Mouse (Mus musculus): ENCODE data around the gene Zfp266. TPM values are rescaled to one million over a fixed set of nuclear protein-coding genes. Genes with fewer than 3 reads are reported as not detected.

Zfp266 gene
- polyA plus RNA-seq, 1 experiment from 2014 or later = 58.0 TPM

DNA sequence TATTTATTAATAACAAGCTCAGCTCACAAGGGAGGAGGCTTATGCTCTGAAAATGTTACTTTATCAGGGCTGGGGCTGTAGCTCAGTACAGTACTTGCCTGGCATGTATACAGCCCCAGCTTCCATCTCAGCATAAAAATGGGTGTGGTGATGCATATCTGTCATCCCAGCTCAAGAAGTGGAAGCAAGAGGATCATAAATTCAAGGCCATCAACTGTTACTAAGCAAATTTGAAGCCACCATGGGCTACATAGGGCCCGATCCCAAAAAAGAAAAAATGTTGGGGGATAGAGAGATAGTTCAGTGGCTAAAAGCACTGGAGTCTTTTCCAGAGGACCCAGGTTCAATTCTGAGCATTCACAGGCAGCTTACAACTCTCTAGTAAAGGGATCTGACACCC lies 44.6 kb downstream of the Zfp266 start:
- H3K9ac ChIP-seq (ENCODE audit: low read depth, low read length) = no peak overlapping the region
- H3K27me3 ChIP-seq (ENCODE audit: insufficient read depth, low read length) = no peaks in the 10 kb centered on the region
- 96% methylated on average over 1 of the region's 1 CpGs for WGBS
- no peaks in the 10 kb centered on the region for H3K4me1 ChIP-seq (replicated peaks; ENCODE audit: insufficient read depth, low read length)
- H3K36me3 ChIP-seq (ENCODE audit: insufficient read depth, low read length) = peaks cover 41% of the 10 kb centered on the region
- no peak for ATAC-seq (replicated peaks; ENCODE audit: low FRiP score, low read depth)
- no peak overlapping the region for H3K4me3 ChIP-seq (replicated peaks; ENCODE audit: low read depth, low read length)
- H3K4me2 ChIP-seq (ENCODE audit: low read length) = no peak overlapping the region
- H3K9me3 ChIP-seq (replicated peaks; ENCODE audit: low read length) = no peaks in the 10 kb centered on the region
- no peak for DNase-seq (ENCODE audit: low spot score)
- H3K27ac ChIP-seq = no peak overlapping the region
- no peak for TF ChIP-seq CTCF (IDR thresholded peaks at IDR 0.05; ENCODE audit: low read depth)

DNA sequence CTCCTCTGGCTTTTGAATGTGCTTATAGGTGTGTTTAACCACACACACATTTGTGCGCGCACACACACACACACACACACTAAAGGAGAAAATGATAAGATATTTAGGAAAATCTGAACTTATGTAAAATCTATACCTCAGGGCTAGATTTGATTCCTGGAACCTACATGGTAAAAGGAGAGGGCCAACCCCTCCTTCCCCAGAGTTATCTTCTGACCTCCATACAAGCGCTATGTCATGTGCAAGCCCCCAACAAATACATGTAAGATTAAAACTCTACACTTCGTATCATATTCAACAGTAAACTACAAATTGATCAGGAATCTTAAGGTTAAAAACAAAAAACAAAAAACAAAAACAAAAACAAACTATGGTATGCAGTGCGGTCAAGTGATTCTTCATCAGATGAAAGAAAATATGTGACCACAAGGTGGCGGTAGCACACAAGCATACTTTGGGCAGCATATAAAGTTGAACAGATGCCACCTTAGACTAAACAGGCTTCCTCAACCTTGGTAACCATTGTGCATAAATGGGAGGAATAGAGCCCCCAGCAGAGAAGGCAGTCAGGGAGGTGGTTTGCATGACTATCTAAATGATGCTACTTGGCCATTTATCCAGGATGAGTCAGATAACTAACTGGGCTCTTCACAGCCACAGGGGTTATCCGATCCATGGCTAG lies 54.3 kb downstream of the Zfp266 start:
- Histone ChIP-seq H3K4me1 (replicated peaks; ENCODE audit: insufficient read depth, low read length) (no peaks in the 10 kb centered on the region), H3K9ac (ENCODE audit: low read depth, low read length) (no peak overlapping the region), H3K9me3 (replicated peaks; ENCODE audit: low read length) (no peaks in the 10 kb centered on the region), H3K4me2 (ENCODE audit: low read length) (no peak overlapping the region), H3K36me3 (ENCODE audit: insufficient read depth, low read length) (peaks cover 29% of the 10 kb centered on the region), H3K4me3 (replicated peaks; ENCODE audit: low read depth, low read length) (no peak overlapping the region), H3K27me3 (ENCODE audit: insufficient read depth, low read length) (no peaks in the 10 kb centered on the region), H3K27ac (no peak overlapping the region)
- WGBS = 60% methylated on average over 7 of the region's 7 CpGs
- DNase-seq (ENCODE audit: low spot score) = peak; percentile 88
- ATAC-seq (replicated peaks; ENCODE audit: low FRiP score, low read depth) = no peak; the same call in 1 of the 2 replicates
- peak; percentile 90 for TF ChIP-seq CTCF (IDR thresholded peaks at IDR 0.05; ENCODE audit: low read depth)

DNA sequence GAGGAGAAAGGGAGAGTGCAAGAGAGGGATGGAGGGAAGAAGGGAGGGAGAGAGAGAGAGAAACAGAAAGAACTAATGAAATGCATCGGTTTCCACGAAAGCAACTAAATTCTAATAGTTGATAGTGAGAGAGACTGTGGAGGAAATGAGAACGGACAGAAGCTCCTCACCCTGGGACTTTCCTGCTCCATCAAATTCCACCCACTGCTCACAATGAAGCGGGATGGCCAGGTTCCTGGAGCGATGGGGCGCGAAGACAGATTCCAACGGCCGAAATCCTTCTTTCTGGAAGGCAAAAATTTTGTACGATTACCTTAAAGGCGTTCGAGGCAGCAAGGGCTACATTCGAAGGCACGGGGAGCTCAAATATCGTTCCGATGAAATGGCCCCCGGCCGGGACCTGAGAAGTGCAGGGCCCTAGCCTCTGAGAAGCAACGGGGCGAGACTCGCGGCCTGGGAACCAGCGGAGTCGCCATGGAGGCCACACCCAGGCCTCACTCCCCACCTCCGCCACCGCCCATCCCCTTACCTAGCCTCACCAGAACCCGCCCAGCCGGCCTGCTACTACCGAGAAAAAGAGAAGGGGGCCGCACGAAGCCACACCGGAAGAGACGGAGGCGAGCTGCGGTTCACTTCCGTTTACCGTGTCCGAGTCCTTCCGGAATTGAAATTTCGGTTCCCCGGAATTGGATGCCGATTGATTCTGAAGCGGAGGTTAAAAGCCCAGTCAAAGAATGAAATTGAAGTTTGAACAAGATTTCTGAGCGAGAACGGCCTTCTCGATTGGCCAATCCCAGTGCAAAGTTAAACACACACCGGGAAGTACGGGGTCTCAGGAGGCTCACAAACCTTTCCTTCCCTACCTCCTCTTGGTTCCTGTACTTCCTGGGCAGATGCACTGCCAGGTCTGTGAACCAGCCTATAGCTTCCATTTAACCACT lies 61.6 kb downstream of the Zfp266 start, which contains the start of gene Zfp26:
Zfp26 (minus strand) TSS at position 786 of the 941 bp plus-strand sequence.
- TF ChIP-seq CTCF (IDR thresholded peaks at IDR 0.05; ENCODE audit: low read depth) = no peak
- H3K4me2 ChIP-seq (ENCODE audit: low read length) = peak within 1 kb of the TSS; percentile 57
- H3K27ac ChIP-seq = peak within 1 kb of the TSS; percentile 94
- H3K4me1 ChIP-seq (replicated peaks; ENCODE audit: insufficient read depth, low read length) = no peaks in the 10 kb centered on the region
- under 1% methylated on average over 48 of the region's 48 CpGs for WGBS
- ATAC-seq (replicated peaks; ENCODE audit: low FRiP score, low read depth) (peak; percentile 92), DNase-seq (ENCODE audit: low spot score) (peak; percentile 90)
- H3K27me3 ChIP-seq (ENCODE audit: insufficient read depth, low read length) = no peaks in the 10 kb centered on the region
- H3K36me3 ChIP-seq (ENCODE audit: insufficient read depth, low read length) = peaks cover 11% of the 10 kb centered on the region; the same call in 1 of the 2 replicates
- H3K4me3 ChIP-seq (replicated peaks; ENCODE audit: low read depth, low read length) = peak within 1 kb of the TSS; percentile 60
- H3K9ac ChIP-seq (ENCODE audit: low read depth, low read length) = peak within 1 kb of the TSS; percentile 89
- no peaks in the 10 kb centered on the region for H3K9me3 ChIP-seq (replicated peaks; ENCODE audit: low read length)

DNA sequence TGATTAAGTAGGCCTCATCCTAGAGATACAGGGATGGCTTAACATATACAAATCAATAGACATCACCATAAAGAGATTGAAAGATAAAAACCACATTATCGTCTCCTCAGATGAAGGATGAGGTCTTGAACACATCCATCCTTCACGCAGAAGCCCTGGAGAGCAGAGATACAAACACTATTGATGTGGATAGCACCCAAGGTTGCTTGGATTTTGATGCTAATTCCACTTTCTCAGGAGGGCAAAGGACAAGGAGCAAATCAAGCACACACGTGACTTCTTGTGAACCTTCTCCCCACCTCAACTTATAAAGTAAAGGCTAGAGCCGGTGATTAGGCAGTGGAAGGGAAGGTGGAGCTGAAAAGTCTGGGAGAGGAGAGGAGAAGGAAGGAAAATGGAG lies 67.6 kb downstream of the Zfp266 start:
- H3K4me2 ChIP-seq (ENCODE audit: low read length) = no peak overlapping the region
- no peak for TF ChIP-seq CTCF (IDR thresholded peaks at IDR 0.05; ENCODE audit: low read depth)
- H3K4me3 ChIP-seq (replicated peaks; ENCODE audit: low read depth, low read length) = no peak overlapping the region
- H3K27ac ChIP-seq = no peak overlapping the region
- H3K36me3 ChIP-seq (ENCODE audit: insufficient read depth, low read length) = peaks cover 17% of the 10 kb centered on the region; the same call in 1 of the 2 replicates
- no peaks in the 10 kb centered on the region for H3K9me3 ChIP-seq (replicated peaks; ENCODE audit: low read length)
- no peaks in the 10 kb centered on the region for H3K4me1 ChIP-seq (replicated peaks; ENCODE audit: insufficient read depth, low read length)
- DNase-seq (ENCODE audit: low spot score) = no peak
- no peaks in the 10 kb centered on the region for H3K27me3 ChIP-seq (ENCODE audit: insufficient read depth, low read length)
- no peak for ATAC-seq (replicated peaks; ENCODE audit: low FRiP score, low read depth)
- WGBS = 88% methylated on average over 4 of the region's 4 CpGs
- no peak overlapping the region for H3K9ac ChIP-seq (ENCODE audit: low read depth, low read length)

DNA sequence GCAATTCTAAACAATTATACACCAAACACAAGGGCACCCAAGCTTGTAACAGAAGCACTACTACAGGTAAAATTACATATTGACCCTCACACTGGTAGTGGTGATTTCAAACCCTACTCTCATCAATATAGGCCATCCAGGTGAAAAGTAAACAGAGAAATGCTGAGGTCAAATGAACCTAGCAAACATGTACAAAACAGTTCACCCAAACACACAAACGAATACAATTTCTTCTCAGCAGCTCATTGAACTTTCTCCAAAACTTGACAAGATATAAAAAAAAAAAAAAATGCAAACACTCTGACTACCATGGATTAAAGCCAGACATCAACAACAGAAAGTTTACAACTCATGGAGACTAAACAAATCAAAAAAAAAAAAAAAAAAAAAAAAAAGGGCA lies 69.7 kb downstream of the Zfp266 start:
- no peaks in the 10 kb centered on the region for H3K27me3 ChIP-seq (ENCODE audit: insufficient read depth, low read length)
- no peak overlapping the region for H3K4me2 ChIP-seq (ENCODE audit: low read length)
- H3K9me3 ChIP-seq (replicated peaks; ENCODE audit: low read length) = no peaks in the 10 kb centered on the region
- no peak overlapping the region for H3K4me3 ChIP-seq (replicated peaks; ENCODE audit: low read depth, low read length)
- H3K27ac ChIP-seq = no peak overlapping the region
- H3K4me1 ChIP-seq (replicated peaks; ENCODE audit: insufficient read depth, low read length) = no peaks in the 10 kb centered on the region
- H3K36me3 ChIP-seq (ENCODE audit: insufficient read depth, low read length) = peaks cover 21% of the 10 kb centered on the region; the same call in 1 of the 2 replicates
- TF ChIP-seq CTCF (IDR thresholded peaks at IDR 0.05; ENCODE audit: low read depth) = no peak
- DNase-seq (ENCODE audit: low spot score) (no peak), ATAC-seq (replicated peaks; ENCODE audit: low FRiP score, low read depth) (no peak)
- WGBS = 89% methylated on average over 1 of the region's 1 CpGs
- H3K9ac ChIP-seq (ENCODE audit: low read depth, low read length) = no peak overlapping the region

Other genes starting within 250 kb of the Zfp266 start
- not detected in 2 replicates for gene Olfr39, start 239.1 kb downstream of the Zfp266 start, polyA plus RNA-seq (2015; fragmentation: Nextera tagmentation; extraction: Ambion mirVana)
- gene Olfr873, start 222.9 kb downstream of the Zfp266 start, polyA plus RNA-seq (2015; fragmentation: Nextera tagmentation; extraction: Ambion mirVana) = not detected in 2 replicates
- gene Olfr18, start 185.3 kb downstream of the Zfp266 start, polyA plus RNA-seq (2015; fragmentation: Nextera tagmentation; extraction: Ambion mirVana) = not detected in 2 replicates
- 46.2 and 60.2 TPM in 2 replicates for gene Zfp560, start 136.2 kb downstream of the Zfp266 start, polyA plus RNA-seq (2015; fragmentation: Nextera tagmentation; extraction: Ambion mirVana)
- gene Zfp26, start 61.3 kb downstream of the Zfp266 start, polyA plus RNA-seq (2015; fragmentation: Nextera tagmentation; extraction: Ambion mirVana) = 13.5 and 15.3 TPM in 2 replicates
- gene Zfp426, start 28.7 kb downstream of the Zfp266 start, polyA plus RNA-seq (2015; fragmentation: Nextera tagmentation; extraction: Ambion mirVana) = 18.2 and 19.3 TPM in 2 replicates
- 10.0 and 12.3 TPM in 2 replicates for gene Zfp846, start 59.9 kb upstream of the Zfp266 start, polyA plus RNA-seq (2015; fragmentation: Nextera tagmentation; extraction: Ambion mirVana)
- gene Ubl5, start 121.5 kb upstream of the Zfp266 start, polyA plus RNA-seq (2015; fragmentation: Nextera tagmentation; extraction: Ambion mirVana) = 446 and 511 TPM in 2 replicates
- 16.0 and 17.9 TPM in 2 replicates for gene Fbxl12, start 123.3 kb upstream of the Zfp266 start, polyA plus RNA-seq (2015; fragmentation: Nextera tagmentation; extraction: Ambion mirVana)
- gene Pin1, start 130.7 kb upstream of the Zfp266 start, polyA plus RNA-seq (2015; fragmentation: Nextera tagmentation; extraction: Ambion mirVana) = 41.5 and 44.1 TPM in 2 replicates
- gene Olfm2, start 224.9 kb upstream of the Zfp266 start, polyA plus RNA-seq (2015; fragmentation: Nextera tagmentation; extraction: Ambion mirVana) = 3.4 and 3.6 TPM in 2 replicates

Data from kidney, postnatal 0 days (tissue).